Mouse (Mus musculus) spleen, adult 2 months (tissue): ENCODE data around the gene Antxr2. TPM values are rescaled to one million over a fixed set of nuclear protein-coding genes. Genes with fewer than 3 reads are reported as not detected.

Experiments
- DNase-seq, 2 experiments: peaks; one replicate each; pipeline versions ENCODE4 v3.0.0 to v3.0.0-alpha.2; 2012 to 2021; ENCODE audit warnings: low spot score in 2 of 2, low read depth in 1 of 2
- H3K27ac ChIP-seq: fragments of 200-500 bp; 2 replicates; pipeline ENCODE4 v1.5.1; 2012; ENCODE audit warnings: low read length, inconsistent platforms; ENCODE audit not compliant: insufficient read depth
- H3K27me3 ChIP-seq: fragments of 200-500 bp; 2 replicates; pipeline ENCODE4 v1.6.1; 2012; ENCODE audit warnings: mild to moderate bottlenecking, moderate library complexity, low read length, inconsistent platforms; ENCODE audit not compliant: control insufficient read depth, insufficient read depth
- H3K36me3 ChIP-seq: fragments of 200-500 bp; 2 replicates; pipeline ENCODE4 v1.6.1; 2012; ENCODE audit warnings: mild to moderate bottlenecking, low read length, inconsistent platforms; ENCODE audit not compliant: control insufficient read depth, insufficient read depth
- H3K4me1 ChIP-seq: fragments of 200-500 bp; 2 replicates; pipeline ENCODE4 v1.6.1; 2011; ENCODE audit warnings: inconsistent platforms; ENCODE audit not compliant: control insufficient read depth, insufficient read depth, insufficient read length
- H3K4me3 ChIP-seq: fragments of 200-500 bp; 2 replicates; pipeline ENCODE4 v1.5.1; 2011; ENCODE audit warnings: mild to moderate bottlenecking, inconsistent platforms; ENCODE audit not compliant: insufficient read depth, insufficient read length; ENCODE audit errors: extremely low read depth
- CTCF ChIP-seq: fragments of 200-500 bp; IDR thresholded peaks from 2 replicates; pipeline ENCODE4 v1.5.1; 2011; ENCODE audit warnings: mild to moderate bottlenecking, inconsistent platforms; ENCODE audit not compliant: insufficient read depth, insufficient read length, insufficient replicate concordance; ENCODE audit errors: extremely low read depth
- POLR2A ChIP-seq: fragments of 200-500 bp; IDR thresholded peaks from 2 replicates; pipeline ENCODE4 v1.6.1; 2011; ENCODE audit warnings: low read depth, low read length, inconsistent platforms
- WGBS: fragments of 180-500 bp; shearing (Covaris S2); methylation state at CpG from one replicate; pipeline ENCODE4 v1.1.7; 2018; 5-methylcytosine and 5-hydroxymethylcytosine counted together
- polyA plus RNA-seq: library from polyadenylated mRNA; depleted of rRNA; stranded (reverse); fragments of >200 nt; gene quantifications from 2 replicates; pipeline ENCODE4 v1.2.3, GENCODE M21; 2012

Antxr2 gene
- polyA plus RNA-seq, 1 experiment, result 2.4 TPM

DNA sequence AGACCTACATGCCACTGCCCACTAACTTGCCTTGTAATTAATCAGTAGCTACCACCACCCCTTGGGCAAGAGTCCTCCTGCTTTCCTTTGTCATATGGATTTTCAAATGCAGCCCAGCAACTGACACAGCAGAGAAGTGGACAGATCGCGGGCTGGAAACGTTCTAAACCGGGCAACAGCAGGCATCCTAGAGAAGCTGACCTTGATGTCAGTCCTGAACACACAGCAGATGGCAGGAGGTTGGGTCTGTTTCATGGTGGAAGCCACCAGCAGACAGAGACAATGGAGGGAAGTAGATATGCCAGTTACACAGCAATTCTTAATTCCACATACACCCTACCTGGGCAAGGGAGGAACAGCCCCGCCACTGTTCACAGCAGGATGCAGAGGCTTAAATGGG lies 131.5 kb downstream of the Antxr2 start:
- H3K4me3 ChIP-seq, result no peak overlapping the region
- no peaks in the 10 kb centered on the region for H3K4me1 ChIP-seq
- no peak for DNase-seq
- no peak overlapping the region for H3K27ac ChIP-seq
- no peaks in the 10 kb centered on the region for H3K36me3 ChIP-seq
- no peak for TF ChIP-seq POLR2A
- no peak for TF ChIP-seq CTCF
- 90% methylated on average over 5 of the region's 5 CpGs for WGBS
- no peaks in the 10 kb centered on the region for H3K27me3 ChIP-seq

DNA sequence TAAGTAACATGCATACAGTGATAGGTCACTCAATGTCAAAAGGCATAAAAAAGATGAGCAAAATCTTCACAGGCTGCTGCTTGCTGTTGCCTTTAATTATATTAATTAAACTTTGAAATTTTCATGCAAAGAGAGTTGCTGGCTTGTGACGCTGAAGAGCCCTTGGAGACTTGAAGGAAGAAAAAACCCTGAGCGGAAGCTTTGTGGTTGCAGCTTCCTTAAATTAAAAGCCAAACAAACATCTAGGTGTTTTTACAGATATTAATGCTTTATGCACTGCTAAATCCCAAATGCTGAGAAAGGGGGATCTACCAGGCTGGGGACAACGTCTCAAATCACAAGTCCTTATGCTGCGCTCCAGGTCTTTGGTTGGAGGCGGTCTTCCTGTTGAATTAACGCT lies 145.4 kb downstream of the Antxr2 start:
- Histone ChIP-seq H3K27ac (no peak overlapping the region; the same call in 1 of the 2 replicates), H3K27me3 (no peaks in the 10 kb centered on the region), H3K4me3 (no peak overlapping the region), H3K4me1 (peaks cover 9% of the 10 kb centered on the region), H3K36me3 (no peaks in the 10 kb centered on the region)
- peak; percentile 44 to 54 for DNase-seq
- TF ChIP-seq CTCF (no peak), POLR2A (no peak)
- 26% methylated on average over 6 of the region's 6 CpGs for WGBS

DNA sequence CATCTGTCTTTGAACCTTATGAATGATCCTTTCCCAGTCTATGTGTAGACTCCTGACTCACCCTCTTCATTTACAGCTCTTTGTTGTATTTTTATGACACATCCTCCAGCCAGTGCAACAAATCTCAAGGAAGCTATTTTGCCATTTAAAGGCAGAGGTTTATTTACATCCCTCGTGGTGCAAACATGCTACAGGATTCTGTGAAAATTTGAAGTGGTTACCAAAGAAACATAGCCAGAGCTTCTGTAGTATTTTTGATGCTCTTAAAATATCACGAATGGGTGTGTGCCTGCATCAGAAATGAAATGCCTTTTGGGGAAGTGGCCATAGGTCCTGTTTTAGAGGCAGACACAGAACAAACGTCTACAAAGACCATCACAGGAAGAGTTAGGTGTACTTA lies 146.7 kb downstream of the Antxr2 start:
- Histone ChIP-seq H3K4me1 (peaks cover 12% of the 10 kb centered on the region), H3K27me3 (no peaks in the 10 kb centered on the region), H3K4me3 (no peak overlapping the region), H3K27ac (peak overlapping the region; percentile 21; the same call in 1 of the 2 replicates), H3K36me3 (no peaks in the 10 kb centered on the region)
- no peak for TF ChIP-seq POLR2A
- TF ChIP-seq CTCF, result no peak
- 27% methylated on average over 3 of the region's 3 CpGs for WGBS
- DNase-seq, result no peak

DNA sequence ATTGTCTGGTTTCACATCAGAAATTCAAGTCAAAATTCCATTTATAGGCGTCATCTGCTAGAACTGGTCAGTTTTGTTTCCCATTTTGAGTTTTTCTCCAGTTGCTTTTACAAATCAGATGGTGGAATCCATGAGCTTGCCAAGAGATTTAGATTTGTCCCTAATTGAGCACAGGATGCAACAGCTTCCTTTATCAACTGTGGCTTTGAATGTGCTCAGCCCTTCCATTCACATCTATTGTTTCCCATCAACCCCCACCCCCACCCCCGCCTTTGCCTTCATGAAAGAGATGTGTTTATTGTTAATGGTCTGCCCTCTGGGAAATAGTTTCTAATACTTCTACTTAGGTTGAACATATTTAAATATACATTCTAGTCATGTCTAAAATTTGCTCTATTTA lies 149.4 kb downstream of the Antxr2 start:
- Histone ChIP-seq H3K4me1 (peaks cover 12% of the 10 kb centered on the region), H3K27ac (no peak overlapping the region), H3K36me3 (no peaks in the 10 kb centered on the region), H3K4me3 (no peak overlapping the region), H3K27me3 (no peaks in the 10 kb centered on the region)
- DNase-seq, result no peak
- TF ChIP-seq CTCF (no peak), POLR2A (no peak)
- WGBS, result 68% methylated on average over 2 of the region's 2 CpGs

DNA sequence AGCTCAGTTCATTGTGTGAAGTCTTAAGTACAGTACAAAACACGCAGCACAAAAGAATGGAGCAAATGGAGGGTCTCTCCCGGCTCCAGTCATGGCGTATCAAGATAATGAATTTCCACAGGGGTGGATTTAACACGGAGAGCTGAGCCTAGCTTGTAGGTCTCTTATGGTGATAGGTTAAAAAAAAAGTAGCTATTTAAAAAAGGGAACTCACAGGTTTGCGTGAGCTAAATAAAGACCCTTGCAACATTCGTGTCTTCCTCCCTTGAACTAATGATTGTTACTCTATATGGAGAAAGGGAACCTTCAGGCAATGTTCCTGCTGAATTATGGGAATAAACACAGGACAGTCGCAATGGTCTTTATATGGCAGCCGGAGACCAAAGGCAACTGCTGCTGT lies 150.7 kb downstream of the Antxr2 start:
- Histone ChIP-seq H3K4me3 (no peak overlapping the region), H3K27me3 (no peaks in the 10 kb centered on the region), H3K27ac (no peak overlapping the region; the same call in 1 of the 2 replicates), H3K36me3 (no peaks in the 10 kb centered on the region), H3K4me1 (peaks cover 7% of the 10 kb centered on the region)
- WGBS, result 39% methylated on average over 8 of the region's 8 CpGs
- DNase-seq, result no peak
- TF ChIP-seq POLR2A (no peak), CTCF (no peak)

DNA sequence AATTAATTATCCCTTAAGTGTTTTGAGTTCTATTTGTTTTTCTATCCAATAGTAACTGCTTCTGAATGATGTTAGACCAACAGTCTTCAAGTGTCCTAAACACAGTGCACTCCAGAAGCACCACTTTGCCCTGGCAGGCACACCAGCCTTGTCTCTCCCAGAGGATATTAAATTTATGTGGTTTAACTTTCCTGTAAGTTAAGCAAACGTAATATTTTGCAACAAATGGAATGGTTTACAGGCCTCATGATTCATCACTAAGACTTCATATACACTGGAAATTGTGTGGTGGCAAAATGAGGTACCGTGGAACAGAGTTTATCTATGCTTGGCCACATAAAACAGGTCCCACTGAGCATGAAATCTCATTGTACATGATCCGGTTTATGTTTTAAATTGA lies 152.0 kb downstream of the Antxr2 start:
- H3K27ac ChIP-seq, result no peak overlapping the region
- no peak for TF ChIP-seq POLR2A
- TF ChIP-seq CTCF, result no peak
- WGBS, result 59% methylated on average over 3 of the region's 3 CpGs
- no peak for DNase-seq
- no peaks in the 10 kb centered on the region for H3K36me3 ChIP-seq
- no peak overlapping the region for H3K4me3 ChIP-seq
- H3K4me1 ChIP-seq, result peaks cover 5% of the 10 kb centered on the region
- no peaks in the 10 kb centered on the region for H3K27me3 ChIP-seq

DNA sequence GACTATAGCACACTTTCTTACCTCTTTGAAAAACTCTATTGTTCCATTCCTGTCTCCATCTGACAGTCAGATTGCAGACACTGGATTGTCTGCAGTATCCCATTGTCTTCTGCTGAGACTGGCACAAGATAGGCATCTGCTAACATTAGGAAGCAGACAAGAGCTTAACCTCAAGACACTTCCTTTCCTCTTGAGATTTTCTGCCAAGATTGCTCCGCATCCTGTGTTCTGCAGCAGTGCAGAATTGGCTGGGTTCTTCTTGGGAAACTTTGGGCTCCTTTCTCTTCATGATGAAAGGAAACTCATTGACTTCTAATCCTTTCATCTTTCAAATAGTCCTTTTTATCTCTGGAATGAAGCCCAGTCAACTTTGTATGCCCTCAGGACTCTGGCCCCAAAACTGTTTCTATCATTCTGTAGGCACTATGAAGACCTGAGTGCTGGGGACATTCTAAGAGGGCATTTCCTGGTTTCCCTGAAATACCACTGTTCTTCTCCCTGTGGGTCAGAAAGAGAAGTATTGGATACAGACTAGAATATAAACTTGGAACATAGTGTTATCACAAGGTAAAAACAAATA lies 152.5 kb downstream of the Antxr2 start:
- WGBS, result 67% methylated on average over 1 of the region's 1 CpGs
- H3K27me3 ChIP-seq, result no peaks in the 10 kb centered on the region

More for the DNA sequence above, 152.5 kb downstream of the Antxr2 start:
- H3K36me3 ChIP-seq, result no peaks in the 10 kb centered on the region
- no peak for DNase-seq
- no peak overlapping the region for H3K4me3 ChIP-seq
- H3K4me1 ChIP-seq, result peaks cover 3% of the 10 kb centered on the region
- H3K27ac ChIP-seq, result no peak overlapping the region
- TF ChIP-seq POLR2A (no peak), CTCF (no peak)
